In genomic region chr11:101968791-101969190, GRCm38 (mm10) we compare ENCODE assay signal across 8 mouse cellular contexts. TPM values are rescaled to one million over a fixed set of nuclear protein-coding genes. Genes with fewer than 3 reads are reported as not detected.
DNase-seq lines count a peak whose midpoint lies in the region; ATAC-seq and TF ChIP-seq lines count a peak whose summit lies in the region.

No protein-coding gene starts in this region.

- H3K4me1 ChIP-seq in hindbrain, embryonic 10.5 days (replicated peaks): peaks cover 50% of the 10 kb centered on the region
- H3K4me1 ChIP-seq in lung, postnatal 0 days (ENCODE audit: insufficient read depth, low read depth, low read length): peaks cover 6% of the 10 kb centered on the region; the same call in 1 of the 2 replicates

- peak; percentile 57; the same call in 1 of the 2 replicates for ATAC-seq in lung, postnatal 0 days

- TF ChIP-seq CTCF in lung, postnatal 0 days (IDR thresholded peaks at IDR 0.05): peak; percentile 99

- H3K4me2 ChIP-seq in lung, postnatal 0 days (replicated peaks; ENCODE audit: low read depth, low read length): no peak overlapping the region

- peaks cover 49% of the 10 kb centered on the region for H3K27me3 ChIP-seq in hindbrain, embryonic 10.5 days (ENCODE audit: insufficient read depth, poor library complexity, severe bottlenecking)
- H3K27me3 ChIP-seq in lung, postnatal 0 days (replicated peaks; ENCODE audit: insufficient read depth, low read length): peaks cover 21% of the 10 kb centered on the region

- no peak for TF ChIP-seq EP300 in lung, postnatal 0 days (IDR thresholded peaks at IDR 0.05)

- peak; percentile 92 for DNase-seq in NIH3T3 (ENCODE audit: low read depth)
- DNase-seq in cerebellum, adult 9-10 months: peak; percentile 91
- peak; percentile 55 to 94 for DNase-seq in frontal cortex, adult 2 months (ENCODE audit: extremely low spot score in 1 of 2, low spot score in 1 of 2)
- peak; percentile 81 for DNase-seq in hindbrain, embryonic 10.5 days (ENCODE audit: low spot score)
- peak; percentile 84 for DNase-seq in layer of hippocampus, adult 9-10 months (ENCODE audit: low spot score)
- DNase-seq in lung, postnatal 0 days (ENCODE audit: low spot score): peak; percentile 90
- peak; percentile 91 for DNase-seq in retina, postnatal 1 day
- peak; percentile 56 to 61 for DNase-seq in urinary bladder, adult 18-20 months (ENCODE audit: low spot score in 2 of 2)

- under 1% methylated on average over 5 of the region's 5 CpGs for whole genome bisulfite sequencing in hindbrain, embryonic 10.5 days
- WGBS in lung, postnatal 0 days: 0% methylated on average over 5 of the region's 5 CpGs

- H3K27ac ChIP-seq in hindbrain, embryonic 10.5 days: no peak overlapping the region
- no peak overlapping the region for H3K27ac ChIP-seq in lung, postnatal 0 days (ENCODE audit: low read length)

- no peaks in the 10 kb centered on the region for H3K36me3 ChIP-seq in hindbrain, embryonic 10.5 days
- 0 out of 2 replicates have a peak, but pooled peaks cover under 1% of the 10 kb centered on the region for H3K36me3 ChIP-seq in lung, postnatal 0 days (ENCODE audit: insufficient read depth, low read length)

- H3K4me3 ChIP-seq in hindbrain, embryonic 10.5 days: no peak overlapping the region
- H3K4me3 ChIP-seq in lung, postnatal 0 days (ENCODE audit: low read depth, low read length): no peak overlapping the region

- no peaks in the 10 kb centered on the region for H3K9me3 ChIP-seq in hindbrain, embryonic 10.5 days
- H3K9me3 ChIP-seq in lung, postnatal 0 days (ENCODE audit: low read length): no peaks in the 10 kb centered on the region

- H3K9ac ChIP-seq in lung, postnatal 0 days (replicated peaks; ENCODE audit: low read depth): no peak overlapping the region

RNA-seq across cellular contexts. Expression of gene Sost, which starts 2.0 kb away (rescaled TPM):
- 0.13 and 0.18 TPM in 2 replicates for polyA plus RNA-seq in frontal cortex, adult 2 months (2012; rRNA removed)
- 1.1 and 1.3 TPM in 2 replicates for polyA plus RNA-seq in hindbrain, embryonic 10.5 days (2016; fragmentation: Nextera tagmentation; extraction: Ambion mirVana)
- polyA plus RNA-seq in lung, postnatal 0 days (2015; fragmentation: Nextera tagmentation; extraction: Ambion mirVana): 0.06 TPM in 1 of 2 replicates, not detected in the other

RNA-seq across cellular contexts. Expression of gene Cfap97d1, which starts 15.3 kb away (rescaled TPM):
- polyA plus RNA-seq in frontal cortex, adult 2 months (2012; rRNA removed): not detected in 2 replicates
- polyA plus RNA-seq in hindbrain, embryonic 10.5 days (2016; fragmentation: Nextera tagmentation; extraction: Ambion mirVana): not detected in 2 replicates
- 0.20 TPM in 1 of 2 replicates, not detected in the other for polyA plus RNA-seq in lung, postnatal 0 days (2015; fragmentation: Nextera tagmentation; extraction: Ambion mirVana)

RNA-seq across cellular contexts. Expression of gene Dusp3, which starts 18.0 kb away (rescaled TPM):
- polyA plus RNA-seq in frontal cortex, adult 2 months (2012; rRNA removed): 112 and 124 TPM in 2 replicates
- polyA plus RNA-seq in hindbrain, embryonic 10.5 days (2016; fragmentation: Nextera tagmentation; extraction: Ambion mirVana): 11.6 and 12.4 TPM in 2 replicates
- polyA plus RNA-seq in lung, postnatal 0 days (2015; fragmentation: Nextera tagmentation; extraction: Ambion mirVana): 78.2 and 80.0 TPM in 2 replicates

RNA-seq across cellular contexts. Expression of gene Mpp3, which starts 59.5 kb away (rescaled TPM):
- 47.6 and 51.0 TPM in 2 replicates for polyA plus RNA-seq in frontal cortex, adult 2 months (2012; rRNA removed)
- polyA plus RNA-seq in hindbrain, embryonic 10.5 days (2016; fragmentation: Nextera tagmentation; extraction: Ambion mirVana): 14.4 and 27.4 TPM in 2 replicates
- 0.84 and 2.2 TPM in 2 replicates for polyA plus RNA-seq in lung, postnatal 0 days (2015; fragmentation: Nextera tagmentation; extraction: Ambion mirVana)
